Mouse (Mus musculus): ENCODE data around the gene Slc10a3.
A peak's percentile ranks its signal among the peaks of the same experiment; 100 is the strongest.
"Not testable (repeated sequence)": the region's sequence is repeated elsewhere in the genome, so short reads cannot be mapped to it uniquely, and the experiment has no call there.

Gene Slc10a3

DNA sequence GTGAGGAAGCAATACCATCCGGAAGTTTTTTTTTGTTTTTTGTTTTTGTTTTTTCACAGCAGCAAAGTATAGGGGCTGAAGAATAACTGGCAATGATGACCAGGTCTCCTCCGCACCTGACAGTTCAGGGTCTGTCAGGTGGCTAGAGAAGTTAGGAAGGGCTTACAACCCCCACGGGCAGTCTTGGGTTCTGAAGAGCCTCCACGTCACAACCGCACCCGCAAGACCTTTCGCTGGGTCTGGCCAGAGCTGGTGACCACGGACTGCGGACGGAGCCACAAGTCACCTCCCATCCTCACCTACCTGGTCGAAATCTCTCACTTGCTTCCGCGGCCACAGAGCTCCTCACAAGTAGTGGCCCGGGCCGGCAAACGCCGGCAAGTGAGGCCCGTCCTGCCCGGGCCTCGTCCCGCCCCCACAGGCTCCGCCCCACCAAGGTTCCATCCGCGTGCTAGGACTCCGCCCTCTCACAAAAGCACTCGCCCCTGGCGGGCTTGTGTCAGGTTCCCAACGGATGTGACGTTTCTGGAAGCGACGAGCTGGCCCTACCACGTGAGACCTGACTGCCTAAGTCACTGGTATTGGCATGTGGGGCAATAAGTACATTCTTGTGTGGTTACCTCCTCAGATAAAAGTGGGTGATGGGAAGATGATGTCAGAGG lies at the start of gene Slc10a3, which contains the start of gene Ubl4a:
Gene Slc10a3, minus strand, starts transcription at position 462 of the 662 bp plus-strand sequence.
Gene Ubl4a, minus strand, starts transcription at position 331 of the 662 bp plus-strand sequence.
- DNase-seq (ENCODE audit: low spot score in 2 of 2), result peak; percentile 90 to 91

DNA sequence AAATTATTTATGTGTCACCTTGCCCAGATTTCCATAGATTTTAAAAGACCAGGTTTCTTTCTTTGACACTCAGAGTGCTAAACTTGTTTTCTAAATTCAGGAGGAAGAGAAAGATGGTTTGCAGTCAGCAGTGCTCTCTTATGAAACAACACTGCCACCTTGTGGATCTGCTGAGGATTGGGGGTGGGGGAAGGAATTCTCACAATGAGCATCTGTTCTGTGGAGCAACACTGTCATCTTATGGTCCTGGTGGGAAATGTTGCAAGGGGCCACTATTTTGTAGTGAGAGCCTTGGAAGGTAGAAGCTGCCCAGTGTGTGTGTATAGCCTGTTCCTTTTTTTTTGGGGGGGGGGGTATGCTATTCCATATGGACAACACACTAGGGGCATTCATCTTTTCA lies 40.2 kb upstream of the Slc10a3 start:
- peak; percentile 70 to 80 for DNase-seq (ENCODE audit: low spot score in 2 of 2)

DNA sequence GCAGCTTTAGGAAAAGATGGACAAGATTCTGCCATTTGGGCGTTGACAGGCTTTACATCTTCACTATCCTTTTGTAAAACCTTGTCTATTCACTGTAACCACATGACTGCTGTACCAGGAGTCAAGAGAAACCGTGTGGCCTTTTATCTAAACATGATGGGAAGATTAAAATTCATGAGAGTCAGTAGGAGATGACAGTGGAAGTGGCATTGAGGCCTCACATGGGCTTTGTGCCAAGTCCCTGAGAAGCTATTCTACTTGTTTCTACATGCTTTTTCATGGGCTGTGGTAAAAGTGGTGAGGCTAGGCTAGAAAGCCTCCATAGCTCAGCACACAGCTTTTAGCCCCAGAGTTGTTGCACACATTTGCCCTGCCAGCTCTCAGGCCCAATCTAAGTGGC lies 35.2 kb upstream of the Slc10a3 start:
- no peak for DNase-seq (ENCODE audit: low spot score in 2 of 2)

DNA sequence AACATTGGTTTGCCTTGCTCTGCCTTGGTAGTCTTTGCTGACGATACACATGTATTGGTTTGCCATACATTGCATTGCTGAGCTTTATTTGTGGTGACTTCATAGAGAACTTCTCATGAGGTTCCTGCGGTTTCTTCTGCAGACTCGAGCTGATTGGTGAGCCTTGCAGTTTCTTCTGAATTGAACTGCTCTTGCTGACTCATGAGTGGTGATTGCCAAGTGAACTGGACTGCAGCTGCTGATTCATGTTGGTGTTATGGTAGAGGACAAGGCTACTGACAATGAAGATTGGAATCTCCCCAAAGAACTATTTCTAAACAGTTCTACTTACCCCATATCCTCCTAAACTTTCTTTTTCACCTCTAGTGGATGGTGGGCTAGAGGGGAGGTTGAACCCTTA lies 27.0 kb upstream of the Slc10a3 start:
- DNase-seq (ENCODE audit: low spot score in 2 of 2), result no peak

DNA sequence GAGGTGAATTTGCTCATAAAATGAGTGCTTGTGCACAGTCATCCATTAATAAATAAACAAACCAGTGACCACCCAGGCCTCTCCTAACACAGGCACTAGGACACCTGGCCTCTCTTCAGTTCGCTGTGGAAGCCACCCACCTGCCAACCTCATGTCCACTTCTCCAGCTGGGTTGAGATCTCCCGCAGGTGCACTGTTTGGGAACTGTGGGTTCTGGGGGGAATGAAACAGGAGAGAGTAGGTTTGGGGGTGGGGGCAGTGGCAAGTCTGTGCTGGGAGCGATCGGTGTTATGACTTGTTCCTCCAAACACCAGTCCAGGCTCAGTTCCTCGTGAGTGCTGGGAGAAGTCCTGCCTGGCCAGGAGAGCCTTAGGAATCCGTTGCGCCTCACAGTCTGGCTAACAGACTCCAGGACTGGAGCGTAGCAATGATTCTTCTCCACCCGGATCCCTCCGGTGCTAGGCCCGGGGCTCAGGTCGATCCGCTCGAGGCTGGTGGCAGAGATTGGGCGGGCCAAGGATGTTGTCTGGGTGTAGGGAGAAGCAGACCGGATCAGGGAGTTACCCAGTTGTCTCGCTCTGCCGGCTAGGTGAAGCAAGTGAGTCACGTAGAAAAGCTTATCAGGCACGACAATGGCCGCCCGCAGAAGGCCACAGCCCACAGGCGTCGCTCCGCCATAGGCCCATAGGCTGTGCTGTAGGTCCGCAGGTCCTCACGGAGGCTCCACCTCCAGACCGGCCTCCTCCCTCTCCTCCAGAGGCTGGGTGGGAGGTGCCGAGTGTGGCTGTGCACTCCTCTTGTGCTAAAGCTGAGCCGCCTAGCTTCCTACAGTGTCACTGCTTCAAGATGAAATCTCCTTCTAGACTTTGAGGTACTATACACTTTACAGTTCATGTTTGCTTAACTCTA lies 19.6 kb upstream of the Slc10a3 start, which contains the start of the genes Fam3a and Ikbkg:
Gene Fam3a, minus strand, starts transcription at position 738 of the 909 bp plus-strand sequence.
Gene Ikbkg, plus strand, starts transcription at position 756 of the 909 bp plus-strand sequence.
- peak; percentile 86 to 91 for DNase-seq (ENCODE audit: low spot score in 2 of 2)

DNA sequence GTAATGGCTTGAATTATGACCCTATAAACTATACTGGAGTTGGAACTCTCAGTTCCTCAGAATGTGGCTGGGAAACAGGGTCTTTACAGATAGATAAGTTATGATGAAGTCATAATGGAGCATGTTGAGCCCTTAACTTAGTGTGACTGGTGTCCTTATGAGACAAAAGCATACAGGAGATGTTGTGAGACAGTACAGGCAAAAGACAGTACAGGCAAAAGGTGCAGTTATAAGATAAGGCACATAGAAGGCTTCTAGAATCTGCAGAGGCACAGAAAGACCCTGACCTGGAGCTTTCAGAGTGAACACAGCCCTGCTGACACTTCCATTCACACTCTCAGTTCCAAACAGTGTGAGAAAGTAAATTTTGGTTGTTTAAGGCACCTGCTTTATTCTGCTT lies 15.0 kb upstream of the Slc10a3 start:
- no peak for DNase-seq (ENCODE audit: low spot score in 2 of 2)

DNA sequence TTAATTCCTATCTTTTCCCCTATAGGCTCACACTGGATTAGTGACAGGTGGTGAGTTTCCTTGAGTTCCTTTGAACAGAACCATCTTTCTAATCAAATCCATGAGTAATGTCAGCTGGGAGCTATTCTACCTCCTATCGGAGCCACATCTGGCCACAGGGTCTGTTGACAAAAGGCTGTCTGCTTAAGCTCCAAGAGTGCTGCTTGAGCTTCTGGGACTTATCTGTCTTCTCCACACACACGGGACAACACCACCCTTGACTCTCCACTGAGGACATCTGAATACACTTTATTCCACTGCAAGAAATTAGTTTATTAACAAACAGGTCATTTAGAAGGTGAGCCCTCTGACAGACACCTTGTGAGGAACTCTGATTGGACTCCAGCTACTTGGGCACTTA lies 11.3 kb upstream of the Slc10a3 start:
- no peak for DNase-seq (ENCODE audit: low spot score in 2 of 2)

DNA sequence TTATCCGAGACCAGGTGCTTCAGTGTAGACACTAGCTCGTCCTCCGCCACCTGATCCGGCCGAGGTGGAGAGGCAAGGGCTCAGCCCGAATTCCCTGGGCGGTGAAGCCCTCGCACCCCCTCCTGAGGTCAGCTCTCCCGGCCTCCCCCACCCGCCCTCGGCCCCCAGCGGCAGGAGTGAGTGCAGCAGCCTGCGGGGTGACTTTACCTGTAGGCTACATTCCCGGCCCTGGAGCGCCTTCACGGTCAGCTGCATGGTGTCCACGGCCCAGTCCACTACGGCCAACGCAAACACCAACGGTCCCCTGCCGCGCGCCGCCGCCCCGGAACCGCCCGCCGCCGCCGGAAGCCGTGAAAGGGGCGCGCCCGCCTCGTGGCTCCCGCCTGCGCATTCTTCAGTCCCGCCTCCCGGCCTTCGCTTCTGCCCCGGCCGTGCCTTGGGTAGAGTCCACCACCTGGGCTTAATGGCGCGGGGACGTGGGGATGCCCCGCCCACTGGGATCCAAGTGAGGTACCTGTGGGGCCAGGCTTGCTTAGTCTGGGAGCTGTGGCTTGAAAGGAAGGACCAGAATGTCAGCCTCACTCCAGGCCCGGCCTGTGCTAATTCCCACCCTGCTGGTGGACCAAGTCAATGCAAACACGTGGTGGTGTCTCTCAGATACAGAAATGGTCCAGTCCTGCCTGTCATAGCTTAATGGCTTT lies 4.8 kb downstream of the Slc10a3 start:
- DNase-seq (ENCODE audit: low spot score in 2 of 2), result peak; percentile 70 to 77

DNA sequence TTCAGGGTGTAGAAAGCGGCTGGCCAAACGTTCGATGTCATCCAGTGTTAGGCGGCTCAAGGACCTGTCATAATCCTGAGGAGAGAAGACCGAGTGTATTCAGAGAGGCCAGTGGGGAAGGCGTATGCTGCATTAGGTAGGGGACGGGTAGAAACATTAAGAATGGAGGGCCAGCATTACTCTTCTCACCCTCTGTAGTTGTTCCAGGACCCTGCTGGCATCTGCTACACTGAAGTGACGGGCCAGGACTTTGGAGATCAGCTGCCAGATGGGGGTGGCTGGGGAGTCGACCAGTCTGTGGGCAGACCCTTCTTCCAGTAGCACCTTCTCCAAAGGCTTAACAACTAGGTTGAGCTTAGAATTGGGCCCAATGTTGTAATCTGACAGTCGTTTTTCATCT lies 5.6 kb downstream of the Slc10a3 start:
- DNase-seq (ENCODE audit: low spot score in 2 of 2), result no peak

DNA sequence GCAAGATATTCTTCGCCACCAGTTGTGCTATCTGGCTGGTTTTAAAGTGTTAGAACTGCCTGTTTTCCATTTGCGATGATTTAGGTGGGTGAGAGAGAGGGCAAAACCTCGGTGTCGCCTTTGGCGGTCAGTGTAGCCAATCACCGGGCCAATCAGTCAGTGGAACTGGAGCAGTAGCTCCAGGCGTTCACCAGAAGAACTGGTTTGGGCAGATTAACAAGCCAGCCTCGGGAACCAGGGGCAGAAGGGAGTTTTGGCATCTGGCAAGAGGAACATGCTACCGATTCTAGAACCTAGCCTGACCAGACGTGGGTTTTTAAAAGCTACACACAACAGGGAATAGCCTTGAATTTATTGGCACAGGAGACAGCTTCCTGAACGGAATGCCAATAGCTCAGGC lies 14.0 kb downstream of the Slc10a3 start:
- DNase-seq (ENCODE audit: low spot score in 2 of 2), result no peak

DNA sequence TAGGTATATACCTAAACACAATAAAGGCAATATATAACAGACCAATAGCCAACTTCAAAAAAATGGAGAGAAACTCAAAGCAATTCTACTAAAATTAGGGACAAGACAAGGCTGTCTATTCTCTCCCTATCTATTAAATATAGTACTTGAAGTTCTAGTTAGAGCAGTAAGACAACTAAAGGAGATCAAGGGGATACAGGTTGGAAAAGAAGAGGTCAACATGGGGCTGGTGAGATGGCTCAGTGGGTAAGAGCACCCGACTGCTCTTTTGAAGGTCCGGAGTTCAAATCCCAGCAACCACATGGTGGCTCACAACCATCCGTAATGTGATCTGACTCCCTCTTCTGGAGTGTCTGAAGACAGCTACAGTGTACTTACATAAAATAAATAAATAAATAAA lies 16.1 kb downstream of the Slc10a3 start:
- not testable (repeated sequence) for DNase-seq (ENCODE audit: low spot score in 2 of 2)

DNA sequence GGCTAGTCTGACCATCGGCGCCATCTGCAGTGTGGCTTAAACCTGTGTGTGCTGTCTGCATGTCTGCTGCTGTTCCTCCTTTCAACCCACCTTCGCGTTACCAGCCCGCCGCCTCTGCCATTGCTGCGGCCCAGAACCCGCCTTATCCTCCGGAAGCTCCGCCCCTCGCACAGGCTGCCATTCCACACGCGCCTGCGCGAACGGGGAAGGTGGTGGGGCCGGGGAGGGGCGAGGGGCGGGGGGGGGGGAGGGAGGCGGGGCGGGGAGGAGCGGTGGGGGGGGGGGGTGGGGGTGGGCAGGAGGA lies 19.7 kb downstream of the Slc10a3 start, which contains the start of gene Lage3:
Gene Lage3, minus strand, starts transcription at position 152 of the 304 bp plus-strand sequence.
- peak; percentile 85 to 89 for DNase-seq (ENCODE audit: low spot score in 2 of 2)

DNA sequence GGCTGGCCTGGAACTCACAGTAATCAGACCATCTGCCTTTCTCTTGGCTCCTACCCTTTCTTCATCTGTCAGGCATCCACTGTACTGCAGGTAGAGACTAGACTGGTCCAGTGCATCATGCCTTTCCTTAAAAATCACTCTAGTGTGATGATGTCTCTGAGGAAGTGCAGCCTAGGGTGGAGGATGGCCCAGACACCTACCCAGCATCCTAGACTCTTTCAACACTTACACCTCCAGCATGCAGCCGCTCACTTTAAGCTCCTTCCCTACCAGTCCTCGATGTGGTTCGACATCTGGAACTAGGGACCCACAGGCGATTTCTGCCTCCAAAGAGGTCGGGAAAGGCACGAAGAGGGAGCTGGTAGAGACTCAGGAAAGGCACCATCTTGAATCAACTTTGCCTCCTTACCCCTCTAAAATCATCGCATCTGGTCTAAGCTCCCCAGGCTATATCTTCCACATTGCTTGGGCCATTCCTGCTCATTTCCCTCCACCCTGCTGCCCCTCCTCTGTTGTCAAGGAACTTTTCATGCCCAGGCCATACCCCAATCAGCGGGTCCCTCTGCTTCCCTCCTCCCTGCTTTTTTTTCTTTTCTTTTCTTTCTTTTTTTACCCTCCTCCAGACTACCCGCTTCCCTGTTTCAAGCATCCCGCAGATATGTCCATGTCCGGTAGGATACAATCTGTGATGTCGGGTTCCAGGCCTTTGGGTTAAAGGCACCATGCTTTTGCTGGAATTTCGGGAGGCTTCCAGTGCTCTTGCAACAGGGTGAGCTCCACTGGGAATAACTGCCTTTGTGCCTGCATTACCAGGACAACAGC lies 20.3 kb downstream of the Slc10a3 start:
- DNase-seq (ENCODE audit: low spot score in 2 of 2), result no peak

DNA sequence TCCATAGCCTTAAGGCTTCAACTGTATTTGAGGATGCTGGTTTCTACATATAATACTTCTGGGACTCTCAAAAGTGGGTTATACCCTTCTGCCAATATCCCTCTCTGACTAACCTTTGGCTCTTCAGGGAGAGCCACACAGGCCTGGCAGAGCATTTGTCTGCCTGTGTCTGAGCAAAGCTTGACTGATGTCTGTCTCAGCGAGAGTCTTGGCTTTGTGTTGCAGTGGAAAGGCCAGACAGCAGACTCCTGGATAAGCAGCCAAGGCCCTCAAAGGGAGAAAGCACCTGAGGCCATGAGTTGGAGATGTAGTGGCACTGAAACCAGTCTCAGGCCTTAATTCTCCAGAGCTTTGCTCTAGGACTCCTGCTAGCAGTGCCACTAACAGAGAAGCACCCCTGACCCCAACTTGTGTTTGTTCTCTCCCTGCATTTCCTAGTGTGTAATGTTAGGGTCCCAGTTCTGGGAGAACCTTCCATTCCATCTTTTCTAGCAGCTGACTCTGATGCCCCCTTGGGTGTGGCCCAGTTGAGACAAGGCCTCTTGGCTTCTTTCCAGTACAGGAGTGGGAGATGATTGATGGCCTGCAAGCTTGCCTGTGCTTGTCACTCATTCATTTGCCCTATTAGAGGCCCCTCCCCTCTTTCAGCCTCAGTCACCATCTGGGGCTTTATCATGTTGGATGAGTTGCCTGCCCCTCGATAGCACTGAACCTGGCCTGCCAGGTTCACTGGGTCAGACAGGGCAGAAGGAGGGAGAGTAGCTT lies 42.8 kb downstream of the Slc10a3 start:
- no peak for DNase-seq (ENCODE audit: low spot score in 2 of 2)

DNA sequence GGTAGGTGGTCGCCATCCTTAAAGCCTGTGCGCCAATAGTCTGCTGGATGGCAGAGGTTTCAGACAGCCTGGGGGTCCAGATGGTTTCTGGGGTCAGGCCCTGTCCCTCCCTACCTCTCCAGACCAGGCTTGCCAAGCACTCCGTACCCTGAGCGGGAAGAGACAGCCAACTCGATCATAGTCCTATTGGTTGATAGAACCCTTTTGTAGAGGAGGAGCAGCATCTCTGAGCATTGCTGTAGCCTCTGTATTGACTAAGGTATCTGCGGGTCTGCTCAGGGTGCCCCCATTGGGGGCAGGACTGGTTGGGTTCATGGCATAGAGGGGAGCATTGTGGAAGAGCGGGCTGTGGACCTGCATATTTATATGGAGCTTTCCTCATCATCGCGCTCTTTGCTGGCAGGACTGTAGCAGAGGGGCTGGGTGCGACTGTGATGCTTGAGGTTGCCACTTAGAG lies 43.9 kb downstream of the Slc10a3 start:
- no peak for DNase-seq (ENCODE audit: low spot score in 2 of 2)

DNA sequence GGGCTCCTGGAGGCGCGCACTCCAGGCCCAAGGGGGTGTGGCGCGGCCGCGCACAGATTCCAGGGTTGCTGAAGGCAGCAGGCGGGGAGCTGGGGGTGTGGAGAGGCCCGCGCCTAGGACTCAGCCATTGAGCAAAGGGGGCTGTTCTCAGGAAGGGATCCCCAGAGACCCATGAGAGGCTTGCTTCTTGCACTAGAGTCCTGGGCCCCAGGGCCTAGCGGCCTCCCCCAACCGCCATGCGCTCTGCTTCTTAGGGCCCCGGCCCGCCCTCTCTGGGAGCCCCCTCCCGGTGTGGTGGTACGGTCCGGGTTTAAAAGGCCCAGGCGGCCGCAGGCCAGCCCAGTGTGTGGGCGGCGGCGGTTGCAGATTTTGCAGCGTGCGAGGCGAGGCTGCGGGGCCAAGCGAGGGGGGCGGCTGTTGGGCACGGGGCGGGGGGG lies 44.4 kb downstream of the Slc10a3 start, which contains the start of gene Plxna3:
Gene Plxna3, plus strand, starts transcription at position 342 of the 437 bp plus-strand sequence.
- DNase-seq (ENCODE audit: low spot score in 2 of 2), result peak; percentile 70 to 77

All from right cerebral cortex, postnatal 10 days (tissue).